Mouse (Mus musculus): Measurements from ENCODE around the gene Cfap206. TPM values are rescaled to one million over a fixed set of nuclear protein-coding genes. Genes with fewer than 3 reads are reported as not detected.

Cfap206 gene
- total and polyA plus RNA-seq, 2 experiments: not detected

DNA sequence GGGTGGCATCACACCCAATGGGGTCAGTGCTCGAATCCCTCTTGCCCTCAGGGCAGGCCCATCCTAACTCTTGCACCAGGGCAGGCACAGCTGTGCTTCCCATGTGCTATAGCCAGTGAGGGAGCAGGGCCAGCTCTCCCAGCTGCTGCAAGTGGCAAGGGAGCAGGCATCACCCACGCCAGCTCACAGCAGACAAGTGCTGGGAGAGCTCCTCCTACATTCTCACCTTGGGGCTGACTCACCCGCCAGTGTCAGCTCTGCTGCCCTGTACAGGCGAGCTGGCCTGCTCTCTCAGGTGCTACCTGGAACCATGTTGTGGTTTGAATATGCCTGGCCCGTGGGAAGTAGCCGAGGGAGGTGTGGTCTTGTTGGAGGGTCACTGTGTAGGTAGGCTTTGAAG is 68.1 kb downstream of the Cfap206 start:
- H3K36me3 ChIP-seq (ENCODE audit: control insufficient read depth, insufficient read depth, low read length): peaks cover 59% of the 10 kb centered on the region
- no peak for DNase-seq (ENCODE audit: extremely low read depth, low read depth, low spot score)
- no peaks in the 10 kb centered on the region for H3K4me1 ChIP-seq (ENCODE audit: control insufficient read depth, insufficient read depth, low read length)
- TF ChIP-seq CTCF (IDR thresholded peaks at IDR 0.05; ENCODE audit: low read depth, low read length) (no peak), POLR2A (IDR thresholded peaks at IDR 0.05; ENCODE audit: extremely low read depth, insufficient read depth, low read length) (no peak)
- no peaks in the 10 kb centered on the region for H3K27me3 ChIP-seq (ENCODE audit: control insufficient read depth, insufficient read depth, low read length)
- H3K9ac ChIP-seq (ENCODE audit: low read depth, low read length): no peak overlapping the region
- no peak overlapping the region for H3K27ac ChIP-seq (replicated peaks; ENCODE audit: insufficient read depth, low read depth, low read length)
- H3K79me2 ChIP-seq (ENCODE audit: control insufficient read depth, insufficient read depth, low read length): no peaks in the 10 kb centered on the region
- WGBS: 90% methylated on average over 6 of the region's 6 CpGs
- no peak overlapping the region for H3K4me3 ChIP-seq (ENCODE audit: insufficient read depth, low read depth, low read length)

DNA sequence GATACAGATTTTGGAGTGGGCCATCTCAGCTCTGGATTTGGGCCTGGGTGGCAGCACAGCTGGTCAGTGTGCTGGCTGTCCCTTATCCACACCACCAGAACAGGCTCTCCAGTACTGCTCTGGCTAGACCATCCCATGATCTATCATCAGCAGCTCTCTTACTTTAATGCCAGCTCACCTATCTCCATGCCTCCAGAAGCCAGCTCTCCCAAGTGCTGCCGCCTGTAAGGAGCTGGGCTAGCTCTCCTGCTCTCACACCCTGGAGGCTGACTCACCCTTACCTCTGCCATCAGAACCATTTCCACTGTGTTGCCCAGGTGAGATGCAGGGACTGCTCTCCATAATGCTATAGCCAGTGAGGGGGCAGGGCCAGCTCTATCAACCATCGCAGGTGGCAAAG is 68.5 kb downstream of the Cfap206 start:
- Histone ChIP-seq H3K79me2 (ENCODE audit: control insufficient read depth, insufficient read depth, low read length) (no peaks in the 10 kb centered on the region), H3K4me3 (ENCODE audit: insufficient read depth, low read depth, low read length) (no peak overlapping the region), H3K27me3 (ENCODE audit: control insufficient read depth, insufficient read depth, low read length) (no peaks in the 10 kb centered on the region), H3K27ac (replicated peaks; ENCODE audit: insufficient read depth, low read depth, low read length) (no peak overlapping the region), H3K9ac (ENCODE audit: low read depth, low read length) (no peak overlapping the region), H3K36me3 (ENCODE audit: control insufficient read depth, insufficient read depth, low read length) (peaks cover 59% of the 10 kb centered on the region), H3K4me1 (ENCODE audit: control insufficient read depth, insufficient read depth, low read length) (no peaks in the 10 kb centered on the region)
- TF ChIP-seq CTCF (IDR thresholded peaks at IDR 0.05; ENCODE audit: low read depth, low read length) (no peak), POLR2A (IDR thresholded peaks at IDR 0.05; ENCODE audit: extremely low read depth, insufficient read depth, low read length) (no peak)
- no peak for DNase-seq (ENCODE audit: extremely low read depth, low read depth, low spot score)
- WGBS: 100% methylated on average over 2 of the region's 2 CpGs

DNA sequence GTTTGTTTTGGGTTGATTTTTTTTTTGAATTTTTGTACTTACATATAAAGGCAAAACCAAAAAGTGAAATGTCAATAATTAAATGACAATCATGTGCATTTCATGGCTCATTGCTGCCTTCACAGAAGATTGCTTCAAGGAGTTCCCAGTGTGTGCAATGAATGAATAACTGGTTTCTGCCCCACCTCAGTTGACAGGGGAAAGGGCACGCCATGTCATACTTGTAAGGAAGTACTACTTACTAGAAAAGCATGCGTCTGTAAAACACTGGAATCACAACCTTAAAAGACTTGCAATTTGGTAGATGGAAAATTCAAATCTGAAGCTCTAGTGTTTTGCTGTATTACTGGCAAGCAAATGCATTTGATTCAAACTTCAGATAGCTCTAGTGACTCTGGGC is 71.0 kb downstream of the Cfap206 start:
- H3K9ac ChIP-seq (ENCODE audit: low read depth, low read length): no peak overlapping the region
- 91% methylated on average over 2 of the region's 2 CpGs for WGBS
- H3K4me1 ChIP-seq (ENCODE audit: control insufficient read depth, insufficient read depth, low read length): no peaks in the 10 kb centered on the region
- DNase-seq (ENCODE audit: extremely low read depth, low read depth, low spot score): no peak
- H3K4me3 ChIP-seq (ENCODE audit: insufficient read depth, low read depth, low read length): no peak overlapping the region
- peaks cover 58% of the 10 kb centered on the region for H3K36me3 ChIP-seq (ENCODE audit: control insufficient read depth, insufficient read depth, low read length)
- no peaks in the 10 kb centered on the region for H3K27me3 ChIP-seq (ENCODE audit: control insufficient read depth, insufficient read depth, low read length)
- TF ChIP-seq POLR2A (IDR thresholded peaks at IDR 0.05; ENCODE audit: extremely low read depth, insufficient read depth, low read length): no peak
- no peak for TF ChIP-seq CTCF (IDR thresholded peaks at IDR 0.05; ENCODE audit: low read depth, low read length)
- no peaks in the 10 kb centered on the region for H3K79me2 ChIP-seq (ENCODE audit: control insufficient read depth, insufficient read depth, low read length)
- no peak overlapping the region for H3K27ac ChIP-seq (replicated peaks; ENCODE audit: insufficient read depth, low read depth, low read length)

DNA sequence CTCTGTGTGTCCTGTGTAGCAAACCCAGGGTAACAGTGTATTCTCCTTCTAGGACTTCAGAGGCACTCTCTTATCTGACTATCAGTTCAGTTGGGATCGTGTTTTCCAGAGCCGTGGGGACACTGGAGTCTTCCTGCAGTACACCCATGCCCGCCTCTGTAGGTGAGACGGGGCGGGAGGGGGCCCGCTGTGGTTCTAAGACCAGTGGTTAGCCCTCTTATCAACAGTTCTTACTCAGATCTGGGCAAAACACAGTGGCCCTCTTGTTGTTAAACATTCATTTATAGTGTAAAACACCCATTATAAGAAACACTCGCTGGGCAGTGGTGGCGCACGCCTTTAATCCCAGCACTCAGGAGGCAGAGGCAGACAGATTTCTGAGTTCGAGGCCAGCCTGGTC is 73.9 kb downstream of the Cfap206 start:
- no peak overlapping the region for H3K4me3 ChIP-seq (ENCODE audit: insufficient read depth, low read depth, low read length)
- no peak overlapping the region for H3K27ac ChIP-seq (replicated peaks; ENCODE audit: insufficient read depth, low read depth, low read length)
- no peaks in the 10 kb centered on the region for H3K79me2 ChIP-seq (ENCODE audit: control insufficient read depth, insufficient read depth, low read length)
- no peak for DNase-seq (ENCODE audit: extremely low read depth, low read depth, low spot score)
- H3K27me3 ChIP-seq (ENCODE audit: control insufficient read depth, insufficient read depth, low read length): no peaks in the 10 kb centered on the region
- no peaks in the 10 kb centered on the region for H3K4me1 ChIP-seq (ENCODE audit: control insufficient read depth, insufficient read depth, low read length)
- TF ChIP-seq CTCF (IDR thresholded peaks at IDR 0.05; ENCODE audit: low read depth, low read length) (no peak), POLR2A (IDR thresholded peaks at IDR 0.05; ENCODE audit: extremely low read depth, insufficient read depth, low read length) (no peak)
- peaks cover 64% of the 10 kb centered on the region for H3K36me3 ChIP-seq (ENCODE audit: control insufficient read depth, insufficient read depth, low read length)
- H3K9ac ChIP-seq (ENCODE audit: low read depth, low read length): no peak overlapping the region
- 95% methylated on average over 10 of the region's 10 CpGs for WGBS

DNA sequence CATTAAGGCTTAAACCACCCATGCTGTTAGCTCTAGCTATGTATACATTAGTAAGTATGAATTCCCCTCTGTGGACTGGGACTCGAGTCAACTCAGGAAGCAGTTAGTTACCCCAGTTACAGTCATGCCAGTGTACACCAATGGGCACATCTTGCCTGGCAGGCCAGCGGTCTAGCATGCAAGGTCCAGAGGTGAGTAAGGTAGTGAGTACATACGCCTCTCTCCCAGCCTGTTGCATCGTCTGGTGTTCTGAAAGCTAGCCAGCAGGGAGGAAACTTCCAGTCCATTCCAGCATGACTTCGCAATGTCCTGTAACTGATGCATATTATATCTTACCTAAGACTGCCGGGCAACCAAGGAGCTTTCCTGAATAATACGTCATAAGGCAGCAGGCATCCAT is 76.8 kb downstream of the Cfap206 start:
- Histone ChIP-seq H3K36me3 (ENCODE audit: control insufficient read depth, insufficient read depth, low read length) (peaks cover 56% of the 10 kb centered on the region), H3K27ac (replicated peaks; ENCODE audit: insufficient read depth, low read depth, low read length) (no peak overlapping the region)
- TF ChIP-seq POLR2A (IDR thresholded peaks at IDR 0.05; ENCODE audit: extremely low read depth, insufficient read depth, low read length) (no peak), CTCF (IDR thresholded peaks at IDR 0.05; ENCODE audit: low read depth, low read length) (no peak)

DNA sequence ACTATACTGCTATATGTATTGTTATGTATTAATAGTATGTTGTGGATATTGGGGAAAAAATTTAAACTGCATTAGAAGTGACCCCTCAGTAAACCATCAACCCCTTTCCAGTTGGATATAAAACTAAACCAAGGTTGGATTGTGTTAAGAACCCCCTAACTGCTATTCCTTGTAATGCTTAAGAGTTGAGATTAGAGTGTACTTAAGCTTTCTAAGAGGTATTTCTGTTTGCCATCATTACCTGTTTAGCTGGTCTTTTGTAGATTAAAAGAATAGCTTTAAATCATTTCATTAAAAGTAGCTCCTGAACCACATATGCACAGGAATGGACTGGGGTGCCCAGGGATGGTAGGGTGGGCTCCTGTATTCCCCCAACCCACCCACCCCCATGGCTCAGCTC is 85.2 kb downstream of the Cfap206 start:
- H3K4me3 ChIP-seq (ENCODE audit: insufficient read depth, low read depth, low read length): no peak overlapping the region
- H3K9ac ChIP-seq (ENCODE audit: low read depth, low read length): no peak overlapping the region
- H3K79me2 ChIP-seq (ENCODE audit: control insufficient read depth, insufficient read depth, low read length): no peaks in the 10 kb centered on the region
- H3K27ac ChIP-seq (replicated peaks; ENCODE audit: insufficient read depth, low read depth, low read length): no peak overlapping the region
- H3K36me3 ChIP-seq (ENCODE audit: control insufficient read depth, insufficient read depth, low read length): peaks cover 44% of the 10 kb centered on the region
- no peak for TF ChIP-seq POLR2A (IDR thresholded peaks at IDR 0.05; ENCODE audit: extremely low read depth, insufficient read depth, low read length)
- no peak for TF ChIP-seq CTCF (IDR thresholded peaks at IDR 0.05; ENCODE audit: low read depth, low read length)
- no peak for DNase-seq (ENCODE audit: extremely low read depth, low read depth, low spot score)
- H3K4me1 ChIP-seq (ENCODE audit: control insufficient read depth, insufficient read depth, low read length): no peaks in the 10 kb centered on the region
- H3K27me3 ChIP-seq (ENCODE audit: control insufficient read depth, insufficient read depth, low read length): no peaks in the 10 kb centered on the region

More for the DNA sequence above, 76.8 kb downstream of the Cfap206 start:
- no peak overlapping the region for H3K4me3 ChIP-seq (ENCODE audit: insufficient read depth, low read depth, low read length)
- H3K9ac ChIP-seq (ENCODE audit: low read depth, low read length): no peak overlapping the region
- H3K79me2 ChIP-seq (ENCODE audit: control insufficient read depth, insufficient read depth, low read length): no peaks in the 10 kb centered on the region
- H3K27me3 ChIP-seq (ENCODE audit: control insufficient read depth, insufficient read depth, low read length): no peaks in the 10 kb centered on the region
- H3K4me1 ChIP-seq (ENCODE audit: control insufficient read depth, insufficient read depth, low read length): no peaks in the 10 kb centered on the region
- 85% methylated on average over 7 of the region's 7 CpGs for WGBS
- no peak for DNase-seq (ENCODE audit: extremely low read depth, low read depth, low spot score)
